Mouse (Mus musculus) myocyte (in vitro differentiated cells): ENCODE results near the gene Ccdc114. TPM values are rescaled to one million over a fixed set of nuclear protein-coding genes. Genes with fewer than 3 reads are reported as not detected.
"Not testable (repeated sequence)": the region's sequence is repeated elsewhere in the genome, so short reads cannot be mapped to it uniquely, and the experiment has no call there.

ENCODE experiments used
- H3K27me3 ChIP-seq: one replicate; pipeline ENCODE4 v1.6.1; 2011; ENCODE audit not compliant: control insufficient read depth, insufficient read depth, insufficient read length
- H3K36me3 ChIP-seq: one replicate; pipeline ENCODE4 v1.6.1; 2011; ENCODE audit not compliant: control insufficient read depth, insufficient read depth
- H3K4me2 ChIP-seq: one replicate; pipeline ENCODE4 v1.6.1; 2011; ENCODE audit warnings: low read depth, control low read depth
- H3K4me3 ChIP-seq: one replicate; pipeline ENCODE4 v1.5.1; 2011; ENCODE audit warnings: mild to moderate bottlenecking, control low read depth, moderate library complexity
- H3K79me2 ChIP-seq: one replicate; pipeline ENCODE4 v1.6.1; 2011; ENCODE audit not compliant: control insufficient read depth, insufficient read depth
- H3ac ChIP-seq: one replicate; pipeline ENCODE4 v1.6.1; 2011; ENCODE audit not compliant: control insufficient read depth, insufficient read length
- CEBPB ChIP-seq: IDR thresholded peaks from 2 replicates; pipeline ENCODE4 v1.6.1; 2011; ENCODE audit warnings: mild to moderate bottlenecking, moderate library complexity; ENCODE audit not compliant: poor library complexity, insufficient read depth, severe bottlenecking
- E2F4 ChIP-seq: IDR thresholded peaks from one replicate; pipeline ENCODE4 v1.6.1; 2011; ENCODE audit warnings: mild to moderate bottlenecking, control low read depth, moderate library complexity; ENCODE audit not compliant: insufficient read depth
- MAX ChIP-seq: IDR thresholded peaks from one replicate; pipeline ENCODE4 v1.6.1; 2011; ENCODE audit warnings: low read depth, mild to moderate bottlenecking, control low read depth
- MYOD1 ChIP-seq, 3 experiments: IDR thresholded peaks; one replicate each; pipeline ENCODE4 v1.6.1; 2011; ENCODE audit warnings: control low read depth in 2 of 3, low read depth in 2 of 3, mild to moderate bottlenecking in 2 of 3, moderate library complexity in 1 of 3; ENCODE audit not compliant: insufficient read length in 2 of 3, control insufficient read depth in 1 of 3
- MYOG ChIP-seq, 3 experiments: IDR thresholded peaks; one replicate each; pipeline ENCODE4 v1.6.1; 2011; ENCODE audit warnings: control low read depth in 2 of 3, low read depth in 2 of 3, mild to moderate bottlenecking in 2 of 3; ENCODE audit not compliant: insufficient read length in 2 of 3, control insufficient read depth in 1 of 3, insufficient read depth in 1 of 3
- POLR2A ChIP-seq: IDR thresholded peaks from one replicate; pipeline ENCODE4 v1.6.1; 2011; ENCODE audit warnings: low read depth, mild to moderate bottlenecking, control low read depth, moderate library complexity; ENCODE audit not compliant: insufficient read length
- POLR2AphosphoS2 ChIP-seq: IDR thresholded peaks from one replicate; pipeline ENCODE4 v1.6.1; 2011; ENCODE audit warnings: low read depth, control low read depth; ENCODE audit not compliant: insufficient read length
- REST ChIP-seq: IDR thresholded peaks from one replicate; pipeline ENCODE4 v1.6.1; 2011; ENCODE audit warnings: mild to moderate bottlenecking, control low read depth, moderate library complexity; ENCODE audit not compliant: insufficient read depth, insufficient read length
- SRF ChIP-seq: IDR thresholded peaks from one replicate; pipeline ENCODE4 v1.6.1; 2011; ENCODE audit warnings: low read depth; ENCODE audit not compliant: control insufficient read depth, insufficient read length
- TCF12 ChIP-seq: IDR thresholded peaks from one replicate; pipeline ENCODE4 v1.6.1; 2011; ENCODE audit warnings: mild to moderate bottlenecking, control low read depth; ENCODE audit not compliant: poor library complexity, insufficient read depth, severe bottlenecking
- TCF3 ChIP-seq: IDR thresholded peaks from one replicate; pipeline ENCODE4 v1.6.1; 2011; ENCODE audit warnings: low read depth, control low read depth; ENCODE audit not compliant: insufficient read length
- USF1 ChIP-seq: IDR thresholded peaks from one replicate; pipeline ENCODE4 v1.6.1; 2011; ENCODE audit warnings: low read depth, mild to moderate bottlenecking, control low read depth, moderate library complexity
- polyA plus RNA-seq: library from polyadenylated mRNA; unstranded; fragments of >200 nt; fragmentation: generic; extraction: Trizol; gene quantifications from one replicate; pipeline ENCODE4 v1.2.1, GENCODE M21; 2012; ENCODE audit warnings: missing spikeins

Gene Ccdc114
- polyA plus RNA-seq, 1 experiment = 1.0 TPM

DNA sequence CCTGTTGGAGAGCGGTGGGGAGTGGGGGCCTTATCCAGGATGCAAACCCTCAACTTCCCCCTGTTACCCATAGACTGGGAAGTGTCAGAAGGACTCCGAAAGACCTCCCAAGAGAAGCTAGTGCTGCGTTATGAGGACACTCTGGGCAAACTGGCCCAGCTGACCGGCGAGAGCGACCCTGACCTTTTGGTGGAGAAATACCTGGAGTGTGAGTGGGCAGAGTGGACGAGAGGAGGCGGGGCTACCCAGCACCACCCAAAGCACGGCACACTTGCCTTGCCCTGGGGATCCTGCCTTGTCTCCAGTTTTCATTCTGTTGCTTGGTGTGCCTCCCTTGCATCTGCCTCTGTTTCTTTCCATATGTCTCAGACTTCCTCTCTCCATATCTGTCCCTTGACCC is 18.1 kb downstream of the Ccdc114 start:
- Histone ChIP-seq H3K79me2 (no peaks in the 10 kb centered on the region), H3K27me3 (no peaks in the 10 kb centered on the region), H3K36me3 (no peaks in the 10 kb centered on the region), H3K4me2 (no peak overlapping the region), H3K4me3 (no peak overlapping the region), H3ac (no peak overlapping the region)
- TF ChIP-seq TCF3 (no peak), MAX (no peak), POLR2A (no peak), SRF (no peak), CEBPB (no peak), USF1 (no peak), POLR2AphosphoS2 (no peak), REST (no peak), TCF12 (no peak), E2F4 (no peak), MYOD1 (IDR thresholded peaks at IDR 0.05; ENCODE audit: control insufficient read depth in 1 of 3, insufficient read length in 2 of 3, low read depth in 2 of 3) (no peak)

DNA sequence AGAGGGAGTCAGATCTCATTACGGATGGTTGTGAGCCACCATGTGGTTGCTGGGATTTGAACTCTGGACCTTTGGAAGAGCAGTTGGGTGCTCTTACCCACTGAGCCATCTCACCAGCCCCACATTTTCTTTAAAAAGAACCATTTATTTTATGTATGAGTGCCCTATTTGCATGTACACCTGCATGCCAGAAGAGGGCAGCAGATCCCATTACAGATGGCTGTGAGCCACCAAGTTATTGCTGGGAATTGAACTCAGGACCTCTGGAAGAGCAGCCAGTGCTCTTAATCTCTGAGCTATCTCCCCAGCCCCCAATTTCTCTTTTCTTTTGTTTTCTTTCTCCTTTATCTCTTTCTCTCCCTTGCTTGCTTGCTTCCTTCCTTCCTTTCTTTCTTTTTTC is 19.4 kb downstream of the Ccdc114 start:
- not testable (repeated sequence) for H3K27me3 ChIP-seq, H3K4me2 ChIP-seq, H3K79me2 ChIP-seq, H3K4me3 ChIP-seq, H3K36me3 ChIP-seq, H3ac ChIP-seq

DNA sequence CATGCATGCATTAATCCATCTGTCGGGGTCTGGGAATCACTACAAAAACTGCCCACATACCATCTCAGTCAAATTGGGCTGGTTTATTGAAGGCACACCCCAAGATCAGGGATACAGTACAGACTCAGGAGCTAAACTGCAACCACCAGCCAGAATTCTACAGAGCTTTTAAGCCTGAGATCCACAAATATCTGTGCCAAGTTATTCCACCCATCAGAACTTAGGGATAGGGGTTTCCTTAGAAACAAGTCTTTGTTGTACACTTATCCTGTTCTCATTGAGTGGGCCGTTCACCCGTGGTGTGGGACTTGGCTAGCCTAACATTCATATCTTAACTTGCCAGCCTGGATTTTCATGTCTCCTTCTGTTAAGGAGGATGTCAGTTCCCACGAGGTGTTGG is 25.2 kb downstream of the Ccdc114 start:
- Histone ChIP-seq H3K79me2 (no peaks in the 10 kb centered on the region), H3K4me3 (no peak overlapping the region), H3ac (no peak overlapping the region), H3K36me3 (no peaks in the 10 kb centered on the region), H3K4me2 (no peak overlapping the region), H3K27me3 (no peaks in the 10 kb centered on the region)
- no peak for TF ChIP-seq USF1
- no peak for TF ChIP-seq REST
- TF ChIP-seq E2F4 = no peak
- TF ChIP-seq TCF3 = no peak
- no peak for TF ChIP-seq MAX
- no peak for TF ChIP-seq MYOG (IDR thresholded peaks at IDR 0.05; ENCODE audit: control insufficient read depth in 1 of 3, insufficient read depth in 1 of 3, insufficient read length in 2 of 3, low read depth in 2 of 3)
- no peak for TF ChIP-seq CEBPB
- no peak for TF ChIP-seq MYOD1 (IDR thresholded peaks at IDR 0.05; ENCODE audit: control insufficient read depth in 1 of 3, insufficient read length in 2 of 3, low read depth in 2 of 3)
- no peak for TF ChIP-seq SRF
- TF ChIP-seq POLR2AphosphoS2 = no peak
- TF ChIP-seq TCF12 = no peak
- TF ChIP-seq POLR2A = no peak

DNA sequence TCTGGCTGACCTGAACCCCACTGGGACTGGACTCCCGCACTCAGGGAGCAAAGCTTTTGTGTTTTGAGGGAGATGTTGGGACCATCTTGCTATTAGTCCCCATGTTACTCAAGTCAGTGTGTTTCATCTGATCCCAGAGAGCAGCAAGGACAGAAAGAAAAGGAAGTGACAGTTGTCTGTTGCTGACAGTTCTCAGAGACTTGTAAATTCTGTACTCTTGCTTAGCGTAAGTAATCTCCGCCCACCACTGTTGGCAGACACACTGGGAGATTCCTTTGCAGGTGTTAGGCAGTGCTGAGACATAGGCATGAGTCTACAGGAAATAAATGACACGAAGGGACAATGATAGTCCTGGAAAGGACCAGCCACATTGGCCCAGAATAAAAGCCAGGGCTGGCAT is 32.7 kb downstream of the Ccdc114 start:
- Histone ChIP-seq H3ac (no peak overlapping the region), H3K79me2 (no peaks in the 10 kb centered on the region), H3K4me3 (peak overlapping the region; percentile 26), H3K4me2 (peak overlapping the region; percentile 88), H3K27me3 (peaks cover 2% of the 10 kb centered on the region), H3K36me3 (no peaks in the 10 kb centered on the region)
- TF ChIP-seq CEBPB (no peak), POLR2AphosphoS2 (no peak), MYOG (IDR thresholded peaks at IDR 0.05; ENCODE audit: control insufficient read depth in 1 of 3, insufficient read depth in 1 of 3, insufficient read length in 2 of 3, low read depth in 2 of 3) (no peak), USF1 (no peak), SRF (no peak), POLR2A (no peak), MAX (no peak), MYOD1 (IDR thresholded peaks at IDR 0.05; ENCODE audit: control insufficient read depth in 1 of 3, insufficient read length in 2 of 3, low read depth in 2 of 3) (no peak), REST (no peak), E2F4 (no peak), TCF12 (no peak), TCF3 (no peak)

DNA sequence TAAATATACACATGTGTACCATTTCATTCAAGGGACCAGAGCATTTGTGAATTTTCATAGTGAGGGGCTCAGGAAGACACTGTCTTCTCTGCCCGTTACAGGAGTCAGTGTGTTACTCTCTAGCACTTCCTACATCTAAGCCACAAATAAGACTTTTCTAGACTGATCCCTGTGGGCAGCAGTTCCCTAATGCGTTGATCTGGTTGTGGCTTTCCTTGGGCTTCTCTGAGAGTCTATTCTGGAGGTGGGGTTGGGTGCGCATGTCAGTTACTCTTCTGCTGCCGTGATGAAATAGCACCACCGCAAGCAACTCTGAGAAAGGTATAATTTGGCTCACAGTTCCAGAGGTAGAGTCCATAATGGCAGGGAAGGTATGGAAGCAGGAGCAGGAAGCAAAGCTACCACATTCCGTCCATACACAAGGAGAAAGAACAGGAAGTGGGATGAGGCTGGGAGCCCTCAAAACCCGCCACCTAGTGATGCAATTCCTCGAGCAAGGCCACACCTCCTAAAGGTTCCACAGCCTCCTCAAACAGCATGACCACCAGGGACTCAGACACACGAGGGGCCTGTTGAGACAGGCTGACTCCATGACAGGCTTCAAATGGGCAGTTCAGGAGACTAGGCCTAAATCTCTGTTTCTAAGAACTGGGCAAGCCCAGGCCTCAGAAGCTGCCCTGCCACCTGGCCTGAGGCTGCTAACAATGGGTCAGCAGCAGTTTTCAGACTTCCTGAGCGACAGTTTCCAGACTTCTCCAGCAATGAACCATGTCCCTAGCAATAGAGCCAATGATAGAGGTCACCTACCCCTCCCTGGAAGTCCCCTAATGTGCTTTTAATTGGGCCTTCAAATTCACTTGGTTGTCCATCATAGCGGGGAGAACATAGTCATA is 48.2 kb downstream of the Ccdc114 start:
- Histone ChIP-seq H3ac (no peak overlapping the region), H3K36me3 (no peaks in the 10 kb centered on the region), H3K4me3 (no peak overlapping the region), H3K4me2 (no peak overlapping the region), H3K27me3 (peaks cover 12% of the 10 kb centered on the region), H3K79me2 (no peaks in the 10 kb centered on the region)
- TF ChIP-seq SRF (no peak), TCF12 (no peak), TCF3 (no peak), E2F4 (no peak)
